Mouse (Mus musculus) retina, embryonic 14.5 days (tissue): ENCODE data around the gene Chchd6.

ENCODE experiments used
- DNase-seq: peaks from one replicate; pipeline ENCODE4 v3.0.0-alpha.2; 2015; ENCODE audit warnings: low spot score

Chchd6 gene

GRCm38 (mm10) chr6:89404964-89405363 lies 190.5 kb downstream of the Chchd6 start:
- no peak for DNase-seq

GRCm38 (mm10) chr6:89403257-89404225 lies 191.9 kb downstream of the Chchd6 start:
- DNase-seq, result no peak

GRCm38 (mm10) chr6:89402406-89402805 lies 193.0 kb downstream of the Chchd6 start:
- peak; percentile 68 for DNase-seq

DNA sequence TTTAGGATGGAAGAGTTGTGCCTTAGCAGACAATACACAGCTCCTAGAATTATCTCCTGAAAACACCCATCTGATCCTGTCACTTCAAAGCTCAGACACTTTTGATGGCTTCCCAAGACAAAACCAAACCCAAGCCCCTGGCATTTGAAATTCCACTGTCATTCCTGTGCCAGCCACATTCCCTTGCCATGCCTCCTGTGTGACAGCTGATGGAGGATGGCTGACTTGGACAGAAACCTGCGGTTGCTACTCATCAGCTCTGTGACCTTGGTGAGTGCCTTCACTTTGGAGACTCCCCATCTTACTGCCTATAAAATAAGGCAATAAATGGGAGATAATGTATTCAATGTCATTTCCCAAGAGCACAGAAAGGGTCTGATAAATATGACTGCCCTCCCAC lies 195.9 kb downstream of the Chchd6 start:
- DNase-seq, result no peak

- DNase-seq, result no peak
Observed at GRCm38 (mm10) chr6:89397919-89398318, 197.5 kb downstream of the Chchd6 start.

GRCm38 (mm10) chr6:89393820-89394219 lies 201.6 kb downstream of the Chchd6 start:
- no peak for DNase-seq

- no peak for DNase-seq
Observed at GRCm38 (mm10) chr6:89392213-89392612, 203.2 kb downstream of the Chchd6 start.

DNA sequence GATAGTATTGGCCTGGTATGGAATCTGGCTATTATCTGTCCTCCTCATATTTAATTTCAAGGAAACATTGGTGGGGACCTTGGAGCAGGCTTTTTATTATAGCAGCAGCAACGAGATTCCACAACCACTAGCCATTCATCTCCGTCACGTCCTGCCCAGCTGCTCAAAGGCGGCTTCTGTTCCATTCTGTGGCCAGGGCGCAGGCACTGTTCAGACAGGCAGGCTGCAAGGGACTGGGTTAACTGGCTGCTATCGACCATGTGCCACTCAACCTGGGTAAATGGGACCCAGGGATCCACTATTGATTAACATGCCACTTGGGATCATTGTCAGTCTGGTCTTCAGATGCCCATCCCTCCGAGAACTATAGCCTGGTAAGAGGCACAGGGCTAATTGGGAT lies 205.7 kb downstream of the Chchd6 start:
- DNase-seq, result peak; percentile 29

DNA sequence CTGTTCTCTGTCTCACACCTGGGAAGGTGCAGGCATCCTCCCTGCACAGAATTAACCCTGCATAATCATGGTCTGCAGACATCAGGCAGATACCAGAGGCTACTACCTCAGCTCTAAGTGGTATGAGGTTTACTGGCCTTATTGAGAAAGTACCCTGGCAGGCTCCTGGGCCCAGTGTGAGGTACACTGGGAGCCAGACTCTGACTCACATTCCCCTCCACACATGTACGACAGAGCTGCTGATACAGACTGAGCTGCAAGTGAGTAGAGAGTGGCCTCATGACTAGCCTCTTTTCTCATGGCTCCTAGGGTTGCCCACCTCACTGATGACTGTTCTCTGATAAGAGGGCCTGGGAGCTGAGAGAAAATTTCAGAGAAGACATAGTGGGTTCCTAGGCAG lies 208.5 kb downstream of the Chchd6 start:
- DNase-seq, result no peak

GRCm38 (mm10) chr6:89384699-89385098 lies 210.8 kb downstream of the Chchd6 start:
- no peak for DNase-seq

DNA sequence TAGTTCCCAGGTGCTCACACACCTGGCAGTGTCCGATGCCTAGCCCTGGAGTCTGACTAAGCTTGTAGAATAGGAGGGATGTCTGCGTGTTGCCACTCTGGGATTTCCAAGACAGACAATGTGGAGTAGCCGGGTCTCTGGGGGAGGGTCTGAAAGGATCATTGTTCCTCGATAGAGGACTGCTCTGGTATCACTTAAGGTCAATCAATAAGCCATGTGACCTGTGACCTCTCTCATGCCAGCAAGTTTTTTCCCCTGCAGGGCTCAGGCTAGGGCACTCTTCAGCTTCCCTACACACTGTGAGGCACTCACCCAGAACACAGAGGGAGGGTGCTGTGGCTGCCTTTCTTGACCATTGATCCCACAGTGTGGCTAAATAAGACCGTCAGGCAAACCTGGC lies 213.6 kb downstream of the Chchd6 start:
- DNase-seq, result no peak

GRCm38 (mm10) chr6:89381172-89381571 lies 214.3 kb downstream of the Chchd6 start:
- DNase-seq, result no peak

DNA sequence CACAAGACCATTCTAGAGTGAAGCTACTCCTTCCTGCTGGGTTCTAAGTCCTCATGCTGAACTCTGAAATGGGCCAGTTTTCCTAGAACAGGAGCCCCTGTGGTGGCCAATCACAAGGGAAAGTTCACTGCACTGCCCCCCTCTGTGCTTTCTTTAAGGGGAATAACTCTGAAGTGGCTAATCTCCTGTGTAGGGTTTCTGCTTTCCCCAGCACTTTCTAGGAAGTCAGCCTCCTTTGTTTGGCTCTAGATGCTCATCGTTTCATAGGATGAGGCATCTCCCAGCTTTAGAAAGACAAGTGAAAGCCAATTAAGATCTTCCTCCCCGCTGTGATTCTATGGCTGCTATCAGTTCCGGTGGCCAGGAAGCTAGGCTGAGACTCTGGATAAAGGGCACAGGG lies 214.7 kb downstream of the Chchd6 start:
- DNase-seq, result peak; percentile 13

GRCm38 (mm10) chr6:89378264-89378663 lies 217.2 kb downstream of the Chchd6 start:
- no peak for DNase-seq

DNA sequence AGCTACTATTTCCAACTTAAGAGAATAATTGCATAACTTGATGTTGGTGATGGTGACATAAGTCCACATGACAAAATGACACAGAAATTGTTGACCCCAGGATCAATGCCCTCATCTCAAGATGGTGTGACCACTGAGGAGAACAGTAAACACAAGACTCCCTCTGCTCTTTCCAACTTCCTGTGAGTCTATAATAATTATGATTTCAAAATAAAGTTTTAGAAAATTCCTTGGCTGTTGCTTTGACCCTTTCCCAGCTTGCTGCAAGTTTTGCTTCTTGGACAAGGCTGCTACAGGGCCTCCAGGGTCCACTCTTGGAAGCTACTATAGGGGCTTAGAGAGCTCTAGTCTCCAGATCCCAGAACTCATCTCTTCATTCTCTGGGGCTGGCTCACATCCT lies 226.6 kb downstream of the Chchd6 start:
- no peak for DNase-seq

GRCm38 (mm10) chr6:89364342-89364741 lies 231.1 kb downstream of the Chchd6 start:
- DNase-seq, result no peak

DNA sequence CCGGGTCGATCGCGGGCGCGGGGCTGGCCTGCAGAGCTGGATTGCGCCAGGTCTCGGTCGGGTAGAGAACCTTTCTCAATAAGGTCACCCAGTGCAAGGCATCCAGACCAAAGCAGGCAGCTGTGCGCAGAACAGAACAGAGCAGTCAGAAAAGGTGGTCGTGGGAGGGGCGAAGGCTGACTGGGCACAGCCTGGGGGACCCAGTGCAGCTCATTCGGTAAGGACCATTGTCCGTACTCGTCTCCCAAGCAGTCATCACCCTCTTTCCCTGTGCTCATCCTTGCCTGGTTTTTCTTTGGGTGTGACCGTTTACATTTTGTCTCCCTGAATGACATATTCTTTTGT lies 232.4 kb downstream of the Chchd6 start:
- no peak for DNase-seq

- DNase-seq, result peak; percentile 72
Observed at GRCm38 (mm10) chr6:89362281-89363106, 233.0 kb downstream of the Chchd6 start, which contains the start of gene Plxna1. Plxna1 (minus strand) TSS chr6:89362620.

GRCm38 (mm10) chr6:89361418-89362280 lies 233.8 kb downstream of the Chchd6 start:
- DNase-seq, result peak; percentile 50

GRCm38 (mm10) chr6:89360709-89361417 lies 234.6 kb downstream of the Chchd6 start:
- no peak for DNase-seq
